Mouse (Mus musculus) mouse trophoblast stem cell (cell line): ENCODE measurements around the gene Tnfsf12.

Experiments used
- in situ Hi-C, 2 experiments: fragments of 300-500 bp; cut with MseI, MboI; formaldehyde crosslinking; loops; 2 replicates in 1 of 2; 3 replicates in 1 of 2; pipeline ENCODE4 v1.15.1; 2025

Gene Tnfsf12

GRCm38 (mm10) chr11:69656065-69656455, 39.6 kb downstream of the Tnfsf12 start:
- in situ Hi-C loops: no loop called here

- in situ Hi-C loops: no loop called here
Measured at GRCm38 (mm10) chr11:69655264-69656064, 40.2 kb downstream of the Tnfsf12 start, which contains the start of gene Sox15. Sox15 (plus strand) TSS chr11:69655314.

- in situ Hi-C loops: no loop called here
Measured at GRCm38 (mm10) chr11:69654760-69655159, 40.9 kb downstream of the Tnfsf12 start.

GRCm38 (mm10) chr11:69653399-69653798, 42.2 kb downstream of the Tnfsf12 start:
- in situ Hi-C loops: no loop called here

- in situ Hi-C loops: no loop called here
Measured at GRCm38 (mm10) chr11:69645860-69646259, 49.8 kb downstream of the Tnfsf12 start.
